Mouse (Mus musculus) heart, embryonic 13.5 days (tissue): ENCODE measurements at regions not wholly inside any gene's neighbourhood (a gene's known extent, or its start where the extent isn't known, plus 50 kb on each side); places are given as distances from the start of the nearest gene placed in this dataset.

Experiments used
- ATAC-seq: fragments of 200-750 bp; cut with Nextera tagmentation; 2 replicates; pipeline ENCODE4 v1.8.0; 2017; ENCODE audit warnings: moderate TSS enrichment; ENCODE audit not compliant: insufficient number of reproducible peaks, low FRiP score, low TSS enrichment; ENCODE audit errors: extremely low read depth
- H3K27ac ChIP-seq: fragments of 300-500 bp; sonication (generic); replicated peaks from 2 replicates; pipeline ENCODE4 v1.5.1; 2015; ENCODE audit warnings: moderate library complexity, mild to moderate bottlenecking, inconsistent platforms
- H3K27me3 ChIP-seq: fragments of 300-500 bp; sonication (generic); replicated peaks from 2 replicates; pipeline ENCODE4 v1.6.1; 2015; ENCODE audit warnings: mild to moderate bottlenecking, inconsistent platforms
- H3K36me3 ChIP-seq: fragments of 300-500 bp; sonication (generic); 2 replicates; pipeline ENCODE4 v1.6.1; 2015; ENCODE audit warnings: mild to moderate bottlenecking, inconsistent platforms
- H3K4me1 ChIP-seq: fragments of 300-500 bp; sonication (generic); 2 replicates; pipeline ENCODE4 v1.6.1; 2015; ENCODE audit warnings: inconsistent platforms
- H3K4me2 ChIP-seq: fragments of 300-500 bp; sonication (generic); 2 replicates; pipeline ENCODE4 v1.6.1; 2015; ENCODE audit warnings: inconsistent platforms, mild to moderate bottlenecking, moderate library complexity
- H3K4me3 ChIP-seq: fragments of 300-500 bp; sonication (generic); 2 replicates; pipeline ENCODE4 v1.5.1; 2015; ENCODE audit warnings: moderate library complexity, mild to moderate bottlenecking, inconsistent platforms
- H3K9ac ChIP-seq: fragments of 300-500 bp; sonication (generic); 2 replicates; pipeline ENCODE4 v1.6.1; 2015; ENCODE audit warnings: inconsistent platforms, mild to moderate bottlenecking, moderate library complexity
- H3K9me3 ChIP-seq: fragments of 300-500 bp; sonication (generic); 2 replicates; pipeline ENCODE4 v1.6.1; 2016; ENCODE audit warnings: inconsistent platforms
- WGBS: fragments of 180-500 bp; shearing (Covaris S2); methylation state at CpG from one replicate; pipeline ENCODE4 v1.1.7; 2015; ENCODE audit warnings: mixed read lengths; 5-methylcytosine and 5-hydroxymethylcytosine counted together

DNA sequence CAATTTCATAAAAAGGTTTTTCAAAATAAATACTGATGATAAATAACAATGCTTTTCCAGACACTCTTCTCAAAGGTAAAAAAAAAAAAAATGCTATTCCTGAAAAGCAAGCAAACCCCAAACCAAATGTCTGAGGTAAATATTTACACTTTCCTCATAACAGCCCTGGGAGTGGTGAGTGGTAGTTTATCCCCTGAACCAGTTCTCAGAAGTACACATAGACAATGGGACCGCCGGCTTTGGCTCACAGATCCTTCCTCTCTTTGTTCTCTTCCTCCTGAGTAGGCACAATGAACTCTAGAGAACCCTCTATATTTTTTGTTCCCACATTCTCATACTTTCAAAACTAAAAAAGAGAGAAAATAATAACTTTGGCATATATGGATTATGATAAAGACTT is 153.1 kb upstream of the Tars start:
- Histone ChIP-seq H3K9me3 (no peaks in the 10 kb centered on the region), H3K36me3 (no peaks in the 10 kb centered on the region), H3K9ac (no peak overlapping the region), H3K4me2 (no peak overlapping the region), H3K27me3 (no peaks in the 10 kb centered on the region), H3K4me1 (no peaks in the 10 kb centered on the region), H3K4me3 (no peak overlapping the region), H3K27ac (no peak overlapping the region)
- 66% methylated on average over 2 of the region's 2 CpGs for WGBS
- ATAC-seq = no peak

DNA sequence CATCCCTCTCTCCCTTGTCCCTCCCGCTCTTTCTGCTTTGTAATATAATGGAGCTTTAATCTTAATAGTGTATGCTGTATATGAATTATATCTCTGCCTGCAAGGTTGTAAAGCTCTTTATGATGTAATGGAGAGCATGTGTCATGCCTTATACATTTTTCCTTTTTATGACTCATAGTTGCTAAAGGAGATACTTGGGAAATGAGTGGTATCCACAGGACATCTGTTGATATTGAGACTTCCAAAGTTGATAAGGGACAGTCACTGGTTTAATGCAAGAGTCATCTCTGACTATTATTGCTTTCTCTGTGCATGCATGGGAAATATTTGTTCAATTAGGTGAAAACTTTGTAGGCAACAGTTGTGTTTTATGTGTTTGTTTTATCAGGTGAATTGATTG is 152.6 kb upstream of the Tars start:
- Histone ChIP-seq H3K27ac (no peak overlapping the region), H3K4me1 (no peaks in the 10 kb centered on the region), H3K4me2 (no peak overlapping the region), H3K4me3 (no peak overlapping the region), H3K36me3 (no peaks in the 10 kb centered on the region), H3K9me3 (no peaks in the 10 kb centered on the region), H3K9ac (no peak overlapping the region), H3K27me3 (no peaks in the 10 kb centered on the region)
- ATAC-seq = no peak
- WGBS = 83% methylated on average over 1 of the region's 1 CpGs

DNA sequence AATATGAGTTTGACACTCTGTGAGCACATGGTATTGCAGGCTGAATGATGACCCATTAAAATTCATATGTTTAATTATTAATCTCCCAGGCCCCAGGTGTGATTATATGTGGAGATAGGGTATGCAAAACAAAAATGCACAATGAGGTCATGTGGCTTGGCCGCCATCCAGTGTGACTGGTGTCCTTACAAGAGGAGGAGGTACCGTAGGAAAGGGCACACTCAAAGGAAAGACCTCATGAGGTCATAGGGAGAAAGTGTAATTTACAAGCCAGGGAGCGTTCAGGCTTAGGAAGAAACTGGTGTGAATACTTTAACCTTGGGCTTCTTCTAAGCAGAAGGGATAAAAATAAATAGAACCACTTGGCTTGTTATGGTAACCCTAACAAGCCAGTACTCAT is 140.0 kb upstream of the Tars start:
- Histone ChIP-seq H3K36me3 (no peaks in the 10 kb centered on the region), H3K9ac (no peak overlapping the region), H3K9me3 (no peaks in the 10 kb centered on the region), H3K27ac (no peak overlapping the region), H3K4me3 (no peak overlapping the region), H3K4me2 (no peak overlapping the region), H3K4me1 (no peaks in the 10 kb centered on the region), H3K27me3 (no peaks in the 10 kb centered on the region)
- no peak for ATAC-seq
- WGBS = 48% methylated on average over 3 of the region's 3 CpGs

DNA sequence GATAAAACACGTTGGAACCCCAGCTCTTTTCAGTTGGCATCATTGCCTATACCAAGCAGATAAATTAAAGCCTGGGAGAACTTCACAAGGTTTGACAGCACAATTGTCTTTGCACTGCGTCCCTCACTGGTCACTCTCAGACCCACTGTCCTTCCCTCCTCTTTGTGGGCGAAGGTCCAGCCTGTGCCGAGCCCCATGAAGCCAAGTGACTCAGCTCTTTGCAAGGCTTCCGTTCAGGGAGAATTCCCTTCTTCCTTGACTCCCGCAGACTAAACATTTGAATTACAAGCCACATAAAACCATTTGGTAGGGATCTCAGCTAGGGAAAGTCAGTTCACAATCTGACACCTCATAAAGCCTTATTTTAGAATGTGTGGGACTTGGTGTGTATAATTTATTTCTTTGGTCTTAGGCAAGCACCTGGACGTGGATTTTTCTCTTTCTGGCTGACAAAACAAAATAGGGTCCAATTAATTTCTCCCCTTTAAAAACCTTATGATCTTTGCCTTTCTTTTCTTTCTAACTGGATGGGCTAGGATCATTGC is 136.7 kb upstream of the Tars start:
- ATAC-seq = no peak
- Histone ChIP-seq H3K4me3 (no peak overlapping the region), H3K27ac (no peak overlapping the region), H3K9ac (no peak overlapping the region), H3K9me3 (no peaks in the 10 kb centered on the region), H3K27me3 (no peaks in the 10 kb centered on the region), H3K36me3 (no peaks in the 10 kb centered on the region), H3K4me2 (no peak overlapping the region), H3K4me1 (peaks cover 10% of the 10 kb centered on the region)
- 66% methylated on average over 7 of the region's 7 CpGs for WGBS

DNA sequence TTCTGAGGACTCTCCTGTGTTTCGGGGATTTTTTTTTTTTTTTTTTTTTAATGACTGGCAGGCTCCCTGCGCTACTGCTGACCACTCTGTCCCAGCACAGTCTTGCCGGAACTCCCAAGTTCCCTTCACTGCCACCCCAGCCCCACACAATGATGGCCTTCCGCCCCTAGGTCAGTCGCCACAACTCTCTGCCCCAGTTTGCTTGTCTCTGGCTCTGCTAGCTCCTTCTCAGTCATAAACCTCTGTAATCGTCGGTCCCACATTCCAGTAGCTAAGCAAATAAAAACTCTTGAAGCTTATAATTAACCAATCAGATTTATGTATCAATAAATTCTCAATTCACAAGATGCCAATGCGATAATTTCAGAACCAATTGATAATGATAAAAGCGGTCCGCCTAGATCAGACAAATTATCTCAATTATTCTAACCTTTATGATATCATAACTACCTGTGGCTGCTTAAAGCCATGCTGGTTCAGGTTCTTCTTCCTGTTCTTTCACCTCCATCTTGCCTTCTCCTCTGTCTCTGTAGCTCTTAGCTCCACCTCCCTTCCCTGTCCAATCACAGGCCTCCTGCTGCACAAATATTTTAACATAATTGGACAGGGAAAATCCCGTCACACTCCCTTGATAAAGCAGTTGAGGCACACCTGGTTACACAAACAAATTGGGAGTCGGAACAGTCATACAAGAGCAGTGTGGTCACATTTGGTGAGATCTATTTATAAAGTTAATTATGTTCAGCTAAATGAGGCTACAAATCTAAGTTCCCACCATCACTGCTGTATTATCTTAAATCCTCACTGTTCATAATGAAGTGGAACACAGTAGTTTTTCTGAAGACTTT is 135.2 kb upstream of the Tars start:
- H3K4me3 ChIP-seq = no peak overlapping the region
- H3K36me3 ChIP-seq = no peaks in the 10 kb centered on the region
- ATAC-seq = no peak
- WGBS = 81% methylated on average over 12 of the region's 12 CpGs
- H3K9ac ChIP-seq = no peak overlapping the region
- no peak overlapping the region for H3K27ac ChIP-seq
- peaks cover 10% of the 10 kb centered on the region for H3K4me1 ChIP-seq
- H3K9me3 ChIP-seq = no peaks in the 10 kb centered on the region
- H3K4me2 ChIP-seq = no peak overlapping the region
- H3K27me3 ChIP-seq = no peaks in the 10 kb centered on the region

DNA sequence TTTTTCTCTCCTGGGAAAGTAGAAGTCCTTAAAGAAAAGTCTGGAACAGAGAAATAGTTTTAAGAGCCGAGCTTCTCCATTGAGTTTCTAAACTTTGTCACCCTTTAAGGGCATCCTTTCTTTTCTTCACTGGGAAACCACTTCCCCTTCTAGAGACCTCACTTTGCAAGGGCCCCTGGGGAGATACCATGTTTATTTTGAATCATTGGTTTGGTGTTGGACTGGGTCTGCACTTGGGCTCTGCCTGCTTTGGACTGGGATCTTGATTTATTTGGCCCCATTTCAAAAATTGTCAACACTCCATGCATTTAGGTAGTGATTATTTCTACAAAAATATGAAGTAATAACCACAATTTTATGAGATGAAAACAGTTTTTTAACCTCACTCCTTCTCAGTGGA is 134.2 kb upstream of the Tars start:
- Histone ChIP-seq H3K27ac (no peak overlapping the region), H3K9me3 (no peaks in the 10 kb centered on the region), H3K9ac (no peak overlapping the region), H3K4me3 (no peak overlapping the region), H3K27me3 (no peaks in the 10 kb centered on the region), H3K4me2 (no peak overlapping the region), H3K36me3 (no peaks in the 10 kb centered on the region), H3K4me1 (peaks cover 10% of the 10 kb centered on the region)
- ATAC-seq = no peak
- WGBS = 70% methylated on average over 1 of the region's 1 CpGs

DNA sequence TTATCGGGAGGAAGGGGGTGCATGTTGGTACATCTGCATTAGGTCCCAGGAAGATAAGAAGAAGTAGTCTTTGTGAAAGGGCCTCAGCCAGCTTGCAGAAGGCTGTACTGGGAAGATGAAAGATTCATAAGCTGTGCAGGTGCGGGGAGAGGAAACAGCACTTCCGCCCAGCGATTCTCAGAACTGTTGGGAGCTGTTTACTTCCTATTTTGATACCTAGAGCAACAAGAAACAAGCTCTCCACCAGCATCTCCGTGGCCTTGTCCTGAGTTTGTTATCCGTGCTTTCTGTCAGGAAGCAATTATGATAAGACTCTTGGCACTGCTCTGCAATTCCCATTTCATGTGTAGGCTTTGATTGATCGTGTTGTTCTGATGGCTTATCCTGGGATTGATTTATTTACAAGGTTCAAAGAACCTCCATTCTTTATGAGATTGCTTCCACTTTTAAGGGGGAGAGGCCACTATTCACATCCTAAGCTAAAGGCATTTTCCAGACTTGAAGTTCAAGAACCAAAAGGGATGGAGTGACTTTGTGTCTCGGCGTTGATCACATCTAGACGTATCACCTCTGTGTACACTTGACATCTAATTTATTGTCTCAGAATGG is 133.6 kb upstream of the Tars start:
- no peak overlapping the region for H3K4me2 ChIP-seq
- WGBS = 52% methylated on average over 10 of the region's 10 CpGs
- H3K4me1 ChIP-seq = peaks cover 10% of the 10 kb centered on the region
- H3K9me3 ChIP-seq = no peaks in the 10 kb centered on the region
- no peak overlapping the region for H3K27ac ChIP-seq
- H3K9ac ChIP-seq = no peak overlapping the region
- ATAC-seq = no peak
- H3K4me3 ChIP-seq = no peak overlapping the region
- H3K27me3 ChIP-seq = no peaks in the 10 kb centered on the region
- H3K36me3 ChIP-seq = no peaks in the 10 kb centered on the region

DNA sequence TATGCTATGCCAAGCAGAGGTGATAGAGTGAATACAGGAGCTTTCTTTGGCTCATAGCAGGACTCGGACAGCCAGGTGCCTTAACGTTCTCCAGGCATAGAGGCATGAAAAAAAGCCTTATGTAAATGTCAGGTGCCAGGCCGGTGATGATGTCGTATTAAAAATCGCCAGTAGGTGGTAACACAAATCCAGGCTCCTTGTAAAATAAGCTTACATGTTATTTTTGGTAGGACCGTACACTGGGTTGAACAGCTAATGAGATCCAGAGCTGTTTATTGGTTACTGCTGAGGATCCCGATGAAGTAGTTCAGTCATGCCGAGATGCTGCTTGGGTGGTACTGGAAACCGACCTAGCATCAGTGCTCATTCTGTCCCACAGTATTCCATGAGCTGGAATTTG is 133.1 kb upstream of the Tars start:
- Histone ChIP-seq H3K36me3 (no peaks in the 10 kb centered on the region), H3K9ac (no peak overlapping the region), H3K9me3 (no peaks in the 10 kb centered on the region), H3K4me1 (peaks cover 10% of the 10 kb centered on the region), H3K4me3 (no peak overlapping the region), H3K27me3 (no peaks in the 10 kb centered on the region), H3K27ac (no peak overlapping the region), H3K4me2 (no peak overlapping the region)
- 69% methylated on average over 9 of the region's 9 CpGs for WGBS
- ATAC-seq = no peak

DNA sequence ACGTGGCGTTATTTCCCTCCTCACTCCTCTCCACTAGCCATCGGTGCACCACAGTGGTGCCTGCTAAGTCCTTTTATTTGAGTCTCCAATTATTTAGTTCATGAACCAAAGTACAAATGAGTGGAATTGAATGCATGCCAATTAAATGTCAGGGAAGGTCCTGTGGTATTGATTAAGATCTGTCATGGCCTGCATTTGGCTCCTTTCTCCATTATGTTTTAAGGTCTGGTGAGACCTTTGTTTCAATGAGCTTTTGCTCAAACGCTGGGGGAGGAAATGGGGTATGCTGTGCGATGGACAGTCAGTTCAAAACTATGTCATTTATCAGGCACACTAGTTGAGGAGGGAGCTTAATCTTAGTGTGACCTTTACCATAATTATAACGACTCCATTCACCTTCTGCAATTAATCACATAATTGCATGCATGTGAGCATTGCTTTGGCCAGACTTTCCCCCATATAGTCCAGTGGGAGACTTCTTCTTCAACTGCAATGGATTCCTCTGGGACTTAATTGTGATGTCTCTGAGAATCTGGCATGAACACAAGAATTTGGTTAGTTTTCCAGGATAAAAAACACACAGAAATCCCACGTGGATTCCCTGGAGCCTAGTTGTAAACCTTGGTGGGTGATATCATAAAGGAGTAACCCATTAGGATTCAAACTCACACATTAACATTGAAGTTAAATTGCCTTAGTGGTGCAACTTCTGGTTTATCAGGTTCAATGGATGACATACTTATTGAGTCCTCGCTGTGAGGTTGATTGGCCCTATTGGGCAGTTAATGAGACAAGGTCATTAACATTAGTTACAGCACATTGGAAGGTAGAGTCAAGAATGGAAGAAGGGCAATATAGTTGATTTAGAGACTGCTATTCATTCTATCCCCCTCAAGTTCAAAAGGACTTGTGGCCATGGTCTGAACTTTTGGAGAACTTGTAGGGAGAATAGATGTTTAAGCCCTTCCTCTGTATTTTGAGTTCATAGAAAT is 130.7 kb upstream of the Tars start:
- H3K27me3 ChIP-seq = no peaks in the 10 kb centered on the region
- no peaks in the 10 kb centered on the region for H3K9me3 ChIP-seq
- H3K27ac ChIP-seq = no peak overlapping the region
- no peak overlapping the region for H3K9ac ChIP-seq
- H3K4me1 ChIP-seq = peaks cover 10% of the 10 kb centered on the region
- no peak overlapping the region for H3K4me3 ChIP-seq
- 61% methylated on average over 8 of the region's 8 CpGs for WGBS
- H3K4me2 ChIP-seq = no peak overlapping the region
- H3K36me3 ChIP-seq = no peaks in the 10 kb centered on the region
- no peak for ATAC-seq

DNA sequence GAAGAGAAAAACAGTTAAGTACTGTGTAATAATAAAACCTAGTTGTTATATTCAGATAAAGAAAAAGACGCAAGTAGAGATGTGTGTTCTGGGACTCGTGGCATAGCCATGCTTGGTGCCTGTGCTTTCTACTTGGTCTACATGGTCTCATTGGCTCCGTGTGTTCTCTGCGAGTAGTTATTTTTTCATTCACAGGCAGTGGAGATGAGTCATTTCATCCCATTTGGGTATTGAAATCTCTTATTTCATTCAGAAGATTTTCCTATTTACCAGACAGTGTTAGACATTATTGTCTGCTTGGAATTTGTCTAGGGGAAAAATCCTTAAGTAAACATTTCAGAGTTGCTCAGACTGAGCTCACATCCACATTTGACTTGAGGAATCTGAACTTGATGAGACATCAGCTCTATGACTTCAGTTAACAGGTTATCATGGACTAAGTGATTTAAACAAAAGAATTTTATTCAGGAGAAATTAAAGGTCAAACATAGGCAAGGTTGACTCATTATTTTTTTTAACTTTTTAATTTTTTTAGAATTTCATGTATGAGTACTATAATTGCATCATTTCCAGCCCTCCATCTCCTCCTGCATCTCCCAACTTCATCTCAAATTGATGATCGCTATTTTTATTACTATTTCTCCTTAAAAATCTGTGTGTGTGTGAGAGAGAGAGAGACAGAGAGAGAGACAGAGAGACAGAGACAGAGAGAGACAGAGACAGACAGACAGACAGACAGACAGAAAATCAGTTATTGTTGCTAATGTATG is 125.1 kb upstream of the Tars start:
- Histone ChIP-seq H3K27ac (no peak overlapping the region), H3K36me3 (no peaks in the 10 kb centered on the region), H3K9ac (no peak overlapping the region), H3K27me3 (no peaks in the 10 kb centered on the region), H3K9me3 (no peaks in the 10 kb centered on the region), H3K4me1 (no peaks in the 10 kb centered on the region), H3K4me2 (no peak overlapping the region), H3K4me3 (no peak overlapping the region)
- WGBS = 72% methylated on average over 5 of the region's 5 CpGs
- no peak for ATAC-seq

DNA sequence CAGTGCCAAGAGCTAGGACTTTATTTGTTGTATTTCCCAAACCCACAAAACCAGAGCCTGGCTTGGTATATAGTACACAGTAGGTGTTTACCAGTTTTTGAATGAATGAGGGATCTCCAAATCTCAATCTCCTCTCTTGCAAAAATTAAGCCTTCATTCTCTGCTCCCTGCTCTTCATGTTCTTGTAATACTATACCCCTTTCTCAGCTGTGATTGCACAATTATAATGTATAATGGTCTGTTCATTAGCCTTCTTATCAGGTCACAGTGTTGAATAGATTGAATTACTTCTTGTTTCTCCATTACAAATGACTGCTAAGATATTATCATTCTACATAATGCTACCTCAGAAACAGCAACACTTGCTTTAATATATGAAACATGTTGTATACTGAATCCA is 119.1 kb upstream of the Tars start:
- H3K4me1 ChIP-seq = no peaks in the 10 kb centered on the region
- no peaks in the 10 kb centered on the region for H3K36me3 ChIP-seq
- no peak overlapping the region for H3K9ac ChIP-seq
- no peak for ATAC-seq
- H3K9me3 ChIP-seq = no peaks in the 10 kb centered on the region
- H3K4me3 ChIP-seq = no peak overlapping the region
- H3K4me2 ChIP-seq = no peak overlapping the region
- H3K27ac ChIP-seq = no peak overlapping the region
- no peaks in the 10 kb centered on the region for H3K27me3 ChIP-seq
